In the genomic region with DNA sequence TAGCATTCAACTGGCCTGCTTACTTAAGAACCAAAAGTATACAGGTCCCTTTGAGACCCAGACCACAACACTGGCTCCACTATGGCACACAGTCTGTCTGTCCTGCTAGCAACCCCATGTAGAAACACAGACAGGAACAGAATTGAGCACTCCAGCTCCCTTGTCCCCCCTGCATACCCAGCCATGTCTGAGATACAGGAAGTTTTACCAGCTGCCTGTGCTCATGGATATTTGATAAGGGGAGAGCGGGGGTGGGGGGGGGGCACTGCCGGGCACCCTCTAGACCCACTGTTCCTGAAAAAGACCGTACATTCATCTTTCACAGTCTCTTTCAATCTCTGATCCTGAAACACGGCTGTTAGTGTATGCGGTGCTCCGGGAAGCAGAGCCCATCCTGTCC, we compare ENCODE assay signal across 10 mouse cellular contexts. TPM values are rescaled to one million over a fixed set of nuclear protein-coding genes. Genes with fewer than 3 reads are reported as not detected.
DNase-seq lines count a peak whose midpoint lies in the region; ATAC-seq and TF ChIP-seq lines count a peak whose summit lies in the region.
"Had no signal": no experiment of that assay in that cellular context is flagged by ENCODE, and none has a peak within 500 bp of the region (broad histone marks: within the 10 kb centered on the region; RNA-seq: fewer than 3 reads in every experiment).

No protein-coding gene starts in this region.

- peaks cover 63% of the 10 kb centered on the region for H3K4me1 ChIP-seq in heart, embryonic 15.5 days (replicated peaks)
- H3K4me1 ChIP-seq in embryonic facial prominence, embryonic 12.5 days: peaks cover 75% of the 10 kb centered on the region
- H3K4me1 ChIP-seq in intestine, embryonic 15.5 days (replicated peaks): peaks cover 61% of the 10 kb centered on the region
- peaks cover 55% of the 10 kb centered on the region for H3K4me1 ChIP-seq in midbrain, postnatal 0 days (ENCODE audit: insufficient read depth, low read length)

- intact Hi-C loops in left cerebral cortex, postnatal 4 days (cut with DNase I): loop anchor here (10.0 kb wide), 2 partner anchors 128 to 278 kb away; no protein-coding TSS in a partner anchor

- no peak for TF ChIP-seq CTCF in midbrain, postnatal 0 days (IDR thresholded peaks at IDR 0.05)

- 29% methylated on average over 6 of the region's 6 CpGs for WGBS in heart, embryonic 15.5 days
- 39% methylated on average over 6 of the region's 6 CpGs for WGBS in embryonic facial prominence, embryonic 12.5 days
- 40% methylated on average over 6 of the region's 6 CpGs for WGBS in intestine, embryonic 15.5 days
- 24% methylated on average over 6 of the region's 6 CpGs for WGBS in midbrain, postnatal 0 days

- peak overlapping the region; percentile 90 for H3K4me2 ChIP-seq in heart, embryonic 15.5 days
- H3K4me2 ChIP-seq in embryonic facial prominence, embryonic 12.5 days (replicated peaks): peak overlapping the region; percentile 92
- peak overlapping the region; percentile 85 for H3K4me2 ChIP-seq in intestine, embryonic 15.5 days (replicated peaks)
- peak overlapping the region; percentile 96 for H3K4me2 ChIP-seq in midbrain, postnatal 0 days (ENCODE audit: low read depth, low read length, poor library complexity, severe bottlenecking)

- no peaks in the 10 kb centered on the region for H3K36me3 ChIP-seq in heart, embryonic 15.5 days
- H3K36me3 ChIP-seq in embryonic facial prominence, embryonic 12.5 days: peaks cover 20% of the 10 kb centered on the region; the same call in 1 of the 2 replicates
- peaks cover 11% of the 10 kb centered on the region; the same call in 1 of the 2 replicates for H3K36me3 ChIP-seq in intestine, embryonic 15.5 days
- no peaks in the 10 kb centered on the region for H3K36me3 ChIP-seq in midbrain, postnatal 0 days (ENCODE audit: insufficient read depth, low read length)

- ATAC-seq in heart, embryonic 15.5 days (replicated peaks; ENCODE audit: insufficient number of reproducible peaks, insufficient read depth, low FRiP score, low read depth): no peak
- ATAC-seq in embryonic facial prominence, embryonic 12.5 days (ENCODE audit: insufficient number of reproducible peaks, insufficient read depth, low FRiP score, low TSS enrichment): no peak
- no peak for ATAC-seq in intestine, embryonic 15.5 days
- ATAC-seq in midbrain, postnatal 0 days (ENCODE audit: low FRiP score): no peak

- no peak for DNase-seq in heart, adult 18-20 months
- DNase-seq in midbrain, postnatal 0 days (ENCODE audit: low spot score): no peak
- DNase-seq in left cerebral cortex, postnatal 4 days: no peak
- no peak for DNase-seq in ovary, postnatal 10 days (ENCODE audit: low spot score)
- no peak for DNase-seq in urinary bladder, postnatal 25 days (ENCODE audit: low spot score)
- DNase-seq: cerebellum, postnatal 36 days; lung, adult 18-20 months had no signal

- peak overlapping the region; percentile 46 for H3K27ac ChIP-seq in heart, embryonic 15.5 days
- H3K27ac ChIP-seq in embryonic facial prominence, embryonic 12.5 days: peak overlapping the region; percentile 64; the same call in 1 of the 2 replicates
- peak overlapping the region; percentile 51; the same call in 1 of the 2 replicates for H3K27ac ChIP-seq in intestine, embryonic 15.5 days
- no peak overlapping the region for H3K27ac ChIP-seq in midbrain, postnatal 0 days (ENCODE audit: low read depth, low read length)

- peak overlapping the region; percentile 76 for H3K4me3 ChIP-seq in heart, embryonic 15.5 days
- peak overlapping the region; percentile 80 for H3K4me3 ChIP-seq in embryonic facial prominence, embryonic 12.5 days
- H3K4me3 ChIP-seq in intestine, embryonic 15.5 days (replicated peaks): peak overlapping the region; percentile 81
- peak overlapping the region; percentile 67 for H3K4me3 ChIP-seq in midbrain, postnatal 0 days (ENCODE audit: low read depth, low read length)

- peak overlapping the region; percentile 92 for H3K9ac ChIP-seq in heart, embryonic 15.5 days
- peak overlapping the region; percentile 64 for H3K9ac ChIP-seq in embryonic facial prominence, embryonic 12.5 days
- H3K9ac ChIP-seq in intestine, embryonic 15.5 days: peak overlapping the region; percentile 85
- H3K9ac ChIP-seq in midbrain, postnatal 0 days (replicated peaks; ENCODE audit: low read length, poor library complexity, severe bottlenecking): peak overlapping the region; percentile 54

- no peaks in the 10 kb centered on the region for H3K27me3 ChIP-seq in heart, embryonic 15.5 days
- H3K27me3 ChIP-seq in embryonic facial prominence, embryonic 12.5 days: no peaks in the 10 kb centered on the region
- H3K27me3 ChIP-seq in intestine, embryonic 15.5 days (replicated peaks): no peaks in the 10 kb centered on the region
- H3K27me3 ChIP-seq in midbrain, postnatal 0 days (ENCODE audit: insufficient read depth, low read length): no peaks in the 10 kb centered on the region

- H3K9me3 ChIP-seq in heart, embryonic 15.5 days (replicated peaks): no peaks in the 10 kb centered on the region
- no peaks in the 10 kb centered on the region for H3K9me3 ChIP-seq in embryonic facial prominence, embryonic 12.5 days
- no peaks in the 10 kb centered on the region for H3K9me3 ChIP-seq in intestine, embryonic 15.5 days
- H3K9me3 ChIP-seq in midbrain, postnatal 0 days (ENCODE audit: low read length): no peaks in the 10 kb centered on the region

RNA-seq across cellular contexts. Expression of a gene that starts 5.0 kb away (rescaled TPM):
- 3.4 and 4.3 TPM in 2 replicates for polyA plus RNA-seq in heart, embryonic 15.5 days (2015; fragmentation: Nextera tagmentation; extraction: Ambion mirVana)
- 10 to 100 TPM; 17.8 to 18.5 TPM for total RNA-seq in heart, adult 18-20 months (2021)
- 11.5 and 11.8 TPM in 2 replicates for polyA plus RNA-seq in embryonic facial prominence, embryonic 12.5 days (2016; fragmentation: Nextera tagmentation; extraction: Ambion mirVana)
- polyA plus RNA-seq in intestine, embryonic 15.5 days (2015; fragmentation: Nextera tagmentation; extraction: Ambion mirVana): 6.1 and 7.2 TPM in 2 replicates
- total RNA-seq in midbrain, postnatal 0 days (2014; rRNA removed): 37.3 and 40.4 TPM in 2 replicates
- polyA plus RNA-seq in midbrain, postnatal 0 days (2015; fragmentation: Nextera tagmentation; extraction: Ambion mirVana): 4.8 and 5.6 TPM in 2 replicates
- total RNA-seq in left cerebral cortex, postnatal 4 days (2021): 10 to 100 TPM; 35.8 to 37.0 TPM
